Mouse (Mus musculus) cortical plate, adult 2 months (tissue): ENCODE data around the gene Safb2. TPM values are rescaled to one million over a fixed set of nuclear protein-coding genes. Genes with fewer than 3 reads are reported as not detected.

Experiments
- H3K27ac ChIP-seq: fragments of 200-500 bp; 2 replicates; pipeline ENCODE4 v1.5.1; 2012; ENCODE audit warnings: low read length, control low read depth, inconsistent platforms; ENCODE audit not compliant: insufficient read depth
- H3K4me1 ChIP-seq: fragments of 200-500 bp; 2 replicates; pipeline ENCODE4 v1.6.1; 2011; ENCODE audit warnings: low read length; ENCODE audit not compliant: control insufficient read depth, insufficient read depth
- H3K4me3 ChIP-seq: fragments of 200-500 bp; 2 replicates; pipeline ENCODE4 v1.5.1; 2011; ENCODE audit warnings: mild to moderate bottlenecking, low read length, control low read depth; ENCODE audit not compliant: insufficient read depth
- CTCF ChIP-seq: fragments of 200-500 bp; IDR thresholded peaks from 2 replicates; pipeline ENCODE4 v1.5.1; 2011; ENCODE audit warnings: mild to moderate bottlenecking, control low read depth, low read length; ENCODE audit not compliant: insufficient read depth; ENCODE audit errors: extremely low read depth
- POLR2A ChIP-seq: fragments of 200-500 bp; IDR thresholded peaks from 2 replicates; pipeline ENCODE4 v1.6.1; 2011; ENCODE audit warnings: mild to moderate bottlenecking, low read length, control low read depth; ENCODE audit not compliant: insufficient read depth; ENCODE audit errors: extremely low read depth
- polyA plus RNA-seq: library from polyadenylated mRNA; depleted of rRNA; stranded (reverse); fragments of >200 nt; gene quantifications from 2 replicates; pipeline ENCODE4 v1.2.3, GENCODE M21; 2012

Safb2 gene
- polyA plus RNA-seq, 1 experiment: 93.0 TPM

- Histone ChIP-seq H3K4me1 (no peaks in the 10 kb centered on the region), H3K27ac (no peak overlapping the region), H3K4me3 (no peak overlapping the region)
- TF ChIP-seq CTCF: no peak
- TF ChIP-seq POLR2A: no peak
Measured at GRCm38 (mm10) chr17:56566293-56566692, 18.1 kb downstream of the Safb2 start.

- H3K4me1 ChIP-seq: no peaks in the 10 kb centered on the region
- TF ChIP-seq POLR2A: no peak
- TF ChIP-seq CTCF: no peak
Measured at GRCm38 (mm10) chr17:56561866-56562265, 22.5 kb downstream of the Safb2 start.

GRCm38 (mm10) chr17:56560131-56560530 is 24.3 kb downstream of the Safb2 start:
- no peak for TF ChIP-seq CTCF
- no peak for TF ChIP-seq POLR2A
- H3K4me1 ChIP-seq: no peaks in the 10 kb centered on the region

More at GRCm38 (mm10) chr17:56561866-56562265, 22.5 kb downstream of the Safb2 start:
- Histone ChIP-seq H3K27ac (no peak overlapping the region), H3K4me3 (no peak overlapping the region)

GRCm38 (mm10) chr17:56559386-56559785 is 25.0 kb downstream of the Safb2 start:
- no peaks in the 10 kb centered on the region for H3K4me1 ChIP-seq
- no peak overlapping the region for H3K27ac ChIP-seq
- no peak overlapping the region for H3K4me3 ChIP-seq
- no peak for TF ChIP-seq CTCF

More at GRCm38 (mm10) chr17:56560131-56560530, 24.3 kb downstream of the Safb2 start:
- H3K4me3 ChIP-seq: no peak overlapping the region
- no peak overlapping the region for H3K27ac ChIP-seq

- no peak overlapping the region for H3K4me3 ChIP-seq
- TF ChIP-seq POLR2A: no peak
- peak; percentile 67 for TF ChIP-seq CTCF
- no peaks in the 10 kb centered on the region for H3K4me1 ChIP-seq
- no peak overlapping the region for H3K27ac ChIP-seq
Measured at GRCm38 (mm10) chr17:56558448-56558847, 25.9 kb downstream of the Safb2 start.

GRCm38 (mm10) chr17:56554122-56554551 is 30.2 kb downstream of the Safb2 start, which contains the start of gene Gm20219:
Gm20219 (minus strand) TSS chr17:56554387.
- Histone ChIP-seq H3K4me3 (no peak within 1 kb of the TSS), H3K27ac (no peak within 1 kb of the TSS), H3K4me1 (peaks cover 4% of the 10 kb centered on the region)
- TF ChIP-seq POLR2A (no peak), CTCF (no peak)

- H3K4me3 ChIP-seq: no peak overlapping the region
- no peak for TF ChIP-seq POLR2A
- TF ChIP-seq CTCF: peak; percentile 100
- peaks cover 4% of the 10 kb centered on the region for H3K4me1 ChIP-seq
- no peak overlapping the region for H3K27ac ChIP-seq
Measured at GRCm38 (mm10) chr17:56552781-56553363, 31.5 kb downstream of the Safb2 start.

GRCm38 (mm10) chr17:56551841-56552581 is 32.4 kb downstream of the Safb2 start:
- H3K4me3 ChIP-seq: no peak overlapping the region
- H3K27ac ChIP-seq: no peak overlapping the region
- H3K4me1 ChIP-seq: peaks cover 4% of the 10 kb centered on the region
- TF ChIP-seq POLR2A (no peak), CTCF (no peak)

GRCm38 (mm10) chr17:56550784-56551475 is 33.5 kb downstream of the Safb2 start:
- Histone ChIP-seq H3K4me3 (no peak overlapping the region), H3K4me1 (peaks cover 4% of the 10 kb centered on the region), H3K27ac (no peak overlapping the region)
- no peak for TF ChIP-seq CTCF
- no peak for TF ChIP-seq POLR2A

GRCm38 (mm10) chr17:56548605-56549105 is 35.7 kb downstream of the Safb2 start:
- peaks cover 4% of the 10 kb centered on the region for H3K4me1 ChIP-seq
- no peak overlapping the region for H3K27ac ChIP-seq
- no peak overlapping the region for H3K4me3 ChIP-seq
- TF ChIP-seq POLR2A (no peak), CTCF (no peak)
